Mouse (Mus musculus) mouse embryonic stem cell (cell line): ENCODE measurements around the gene Pla2g1b.

Source experiments
- in situ Hi-C, 2 experiments: fragments of 300-500 bp; cut with MboI; formaldehyde crosslinking; loops; 1 replicate in 1 of 2; 3 replicates in 1 of 2; pipeline ENCODE4 v1.14.3; 2019 to 2020; ENCODE audit warnings: low sequenced_read_pairs in 2 of 2, low pct_unique_long_range_greater_than_20kb in 1 of 2, mixed read lengths in 1 of 2; ENCODE audit not compliant: unreplicated experiment in 1 of 2

Gene Pla2g1b

DNA sequence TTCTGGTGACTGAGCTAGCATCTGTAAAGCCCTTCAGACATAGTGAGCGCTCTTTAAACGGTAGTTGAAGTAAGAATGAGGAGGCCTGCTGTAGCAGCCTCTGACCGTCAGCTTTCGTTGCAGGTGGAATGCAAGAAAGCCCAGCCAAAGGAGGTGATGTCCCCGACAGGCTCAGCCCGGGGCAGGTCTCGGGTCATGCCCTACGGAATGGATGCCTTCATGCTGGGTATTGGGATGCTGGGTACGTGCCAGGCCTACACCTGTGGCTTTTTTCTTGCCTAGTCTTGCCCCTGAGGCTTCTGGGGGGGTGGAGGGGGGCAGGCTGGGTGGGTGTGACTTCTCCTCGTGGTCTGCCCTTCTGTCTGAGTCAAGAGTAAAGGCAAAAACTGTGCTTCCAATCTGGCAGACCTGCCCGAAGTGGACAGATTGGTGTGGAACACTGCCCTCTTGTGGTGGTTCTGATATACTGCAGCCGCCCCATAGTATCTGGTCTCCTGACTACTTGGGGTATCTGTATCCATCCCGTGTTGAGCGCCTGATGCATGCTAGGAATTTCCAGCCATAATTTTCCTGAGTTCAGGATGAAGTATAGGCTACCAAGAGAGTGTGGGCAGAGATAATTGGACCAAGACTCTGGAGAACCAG is 24.7 kb upstream of the Pla2g1b start:
- in situ Hi-C loops = loop anchor here (5.0 kb wide), 1 partner anchor 64 kb away; no protein-coding TSS in a partner anchor

DNA sequence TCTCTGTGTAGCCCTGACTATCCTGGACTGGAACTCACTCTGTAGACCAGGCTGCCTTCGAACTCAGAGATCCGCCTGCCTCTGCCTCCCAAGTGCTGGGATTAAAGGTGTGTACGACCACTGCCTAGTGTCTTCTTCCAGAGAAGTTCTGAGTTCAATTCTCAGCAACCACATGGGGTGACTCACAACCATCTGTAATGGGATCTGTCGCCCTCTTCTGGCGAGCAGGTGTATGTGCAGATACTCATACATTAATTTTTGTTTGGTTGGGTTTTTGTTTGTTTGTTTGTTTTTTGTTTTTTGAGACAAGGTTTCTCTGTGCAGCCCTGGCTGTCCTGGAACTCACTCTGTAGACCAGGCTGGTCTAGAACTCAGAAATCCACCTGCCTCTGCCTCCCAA is 23.4 kb upstream of the Pla2g1b start:
- in situ Hi-C loops = loop anchor here (5.0 kb wide), 1 partner anchor 65 kb away; no protein-coding TSS in a partner anchor

DNA sequence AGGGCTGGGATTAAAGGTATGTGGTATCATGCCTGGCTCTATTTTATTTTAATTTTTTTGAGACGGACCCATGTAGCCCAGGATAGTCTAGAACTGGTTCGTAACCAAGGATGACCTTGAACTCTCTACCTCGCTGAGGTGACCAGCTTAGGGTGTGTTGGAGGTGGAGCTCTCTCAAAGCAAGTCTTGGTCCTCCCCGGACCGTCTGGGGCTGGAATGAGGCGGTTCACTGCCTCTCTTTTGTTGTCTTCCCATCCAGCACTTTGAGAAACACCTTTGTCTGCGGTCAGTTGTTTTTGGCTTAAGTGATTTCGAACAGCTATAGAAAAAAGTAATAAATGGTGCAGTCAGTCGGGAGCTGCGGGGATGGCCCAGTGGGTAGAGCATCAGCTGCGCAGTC is 21.9 kb upstream of the Pla2g1b start:
- in situ Hi-C loops = loop anchor here (5.0 kb wide), 1 partner anchor 67 kb away; no protein-coding TSS in a partner anchor

DNA sequence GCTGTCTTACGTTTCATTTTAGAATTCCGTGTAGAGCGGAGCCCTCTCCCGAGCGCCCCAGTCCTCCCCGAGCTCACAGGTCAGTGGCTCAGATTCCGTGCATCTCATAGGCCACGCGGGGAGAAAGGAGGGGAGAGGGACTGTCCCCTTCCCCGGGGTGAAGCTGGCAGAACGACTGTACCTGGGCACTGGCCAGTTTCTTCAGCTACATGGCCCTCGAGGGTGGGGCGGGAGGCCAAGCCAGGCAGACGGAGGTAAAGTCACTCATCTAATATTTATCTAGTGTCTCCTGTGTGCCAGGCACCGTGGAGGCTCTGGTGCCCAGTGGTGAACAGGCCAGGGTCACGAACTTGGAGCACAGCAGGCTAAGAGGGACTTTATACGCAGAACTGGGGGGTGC is 19.0 kb upstream of the Pla2g1b start:
- in situ Hi-C loops = no loop called here

DNA sequence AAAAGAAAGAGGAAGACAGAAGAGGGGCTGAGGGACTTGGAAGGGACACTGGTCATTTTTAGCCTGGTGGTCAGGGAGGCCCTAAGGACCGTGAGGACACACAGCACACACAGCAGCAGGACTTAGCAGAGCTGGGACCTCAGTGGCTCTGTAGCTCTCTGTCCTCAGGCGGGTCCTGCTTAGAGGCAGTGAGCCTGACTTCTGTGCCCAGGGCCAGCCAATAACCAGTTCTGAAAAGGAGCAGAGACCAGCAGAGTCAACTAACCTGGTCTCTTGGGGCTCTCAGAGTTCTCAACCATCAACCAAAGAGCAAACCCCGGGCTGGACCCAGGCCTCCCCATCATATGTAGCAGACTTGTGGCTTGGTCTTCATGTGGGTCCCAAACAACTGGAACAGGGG is 16.8 kb upstream of the Pla2g1b start:
- in situ Hi-C loops = no loop called here

DNA sequence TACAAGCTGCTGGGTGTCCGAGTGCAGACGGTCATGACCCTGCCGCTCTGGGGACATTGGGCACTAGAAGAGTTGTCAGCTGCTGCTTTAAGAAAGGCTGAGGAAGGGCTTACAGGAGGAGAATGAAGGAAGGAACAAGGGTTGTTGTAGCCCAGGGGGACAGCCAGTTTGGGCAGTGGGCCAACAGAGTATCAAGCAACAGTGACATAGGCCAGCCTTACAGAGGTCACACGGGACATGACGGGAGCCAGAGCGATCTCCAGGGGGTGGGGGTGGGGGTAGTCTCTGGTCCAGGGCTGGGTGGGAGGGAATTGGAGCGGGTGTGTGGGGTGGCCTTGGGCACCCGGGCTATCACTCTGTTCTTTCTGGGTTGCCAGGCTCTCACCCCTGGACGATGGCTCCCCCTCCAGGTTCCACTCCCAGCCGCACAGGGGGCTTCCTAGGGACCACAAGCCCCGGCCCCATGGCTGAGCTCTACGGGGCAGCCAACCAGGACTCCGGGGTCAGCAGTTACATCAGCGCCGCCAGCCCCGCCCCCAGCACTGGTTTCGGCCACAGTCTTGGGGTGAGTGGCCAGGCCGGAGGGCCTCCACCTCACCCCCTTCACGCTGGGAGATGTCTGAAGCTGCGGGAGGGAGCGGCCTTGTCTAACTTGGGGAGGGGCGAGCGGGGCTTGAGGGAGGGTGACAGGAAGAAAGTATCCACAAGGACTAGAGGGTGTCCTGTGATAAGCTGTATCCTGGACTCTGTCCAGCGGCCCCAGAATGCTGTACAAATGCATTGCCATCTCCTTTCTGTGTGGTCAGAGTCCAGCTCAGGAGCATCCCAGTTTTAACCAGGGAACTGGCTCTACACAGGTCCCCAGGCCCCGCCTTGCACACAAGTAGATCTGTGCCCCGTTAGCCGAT is 15.4 kb upstream of the Pla2g1b start:
- in situ Hi-C loops = no loop called here

DNA sequence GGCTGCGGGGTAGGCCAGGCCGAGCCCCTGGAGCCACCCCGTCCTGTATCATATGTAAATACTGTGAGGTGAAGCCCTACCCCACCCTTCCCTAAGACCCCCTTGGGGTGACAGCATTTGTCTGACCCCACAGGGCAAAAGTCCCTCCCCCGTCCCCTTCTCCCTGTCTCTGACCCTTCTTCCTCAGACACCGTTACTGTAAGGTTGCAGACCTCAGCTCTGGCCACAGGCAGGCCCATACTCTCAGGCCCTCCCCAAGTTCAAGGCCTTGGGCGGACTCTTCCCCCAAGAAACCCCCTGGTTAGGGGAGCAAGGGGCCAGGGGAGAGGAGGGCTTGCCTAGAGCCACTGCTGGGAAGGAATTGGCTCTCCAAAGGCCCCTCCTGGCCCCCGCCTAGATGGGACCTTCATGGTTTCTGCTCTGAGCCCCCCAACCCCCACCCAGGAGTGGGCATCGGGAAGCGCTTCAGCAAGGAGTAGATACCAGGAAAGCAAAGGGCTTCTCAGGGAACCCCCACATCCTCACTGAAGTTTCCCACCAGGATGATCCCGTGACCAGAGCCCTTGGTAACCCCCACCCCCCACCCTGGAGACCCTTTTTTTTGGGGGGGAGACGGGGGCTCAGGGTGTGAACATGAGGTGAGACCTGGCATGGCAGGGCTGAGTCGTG is 11.5 kb upstream of the Pla2g1b start:
- in situ Hi-C loops = loop anchor here in 1 of 2 experiments (5.0 kb wide), 1 partner anchor 97 kb away; no protein-coding TSS in a partner anchor

DNA sequence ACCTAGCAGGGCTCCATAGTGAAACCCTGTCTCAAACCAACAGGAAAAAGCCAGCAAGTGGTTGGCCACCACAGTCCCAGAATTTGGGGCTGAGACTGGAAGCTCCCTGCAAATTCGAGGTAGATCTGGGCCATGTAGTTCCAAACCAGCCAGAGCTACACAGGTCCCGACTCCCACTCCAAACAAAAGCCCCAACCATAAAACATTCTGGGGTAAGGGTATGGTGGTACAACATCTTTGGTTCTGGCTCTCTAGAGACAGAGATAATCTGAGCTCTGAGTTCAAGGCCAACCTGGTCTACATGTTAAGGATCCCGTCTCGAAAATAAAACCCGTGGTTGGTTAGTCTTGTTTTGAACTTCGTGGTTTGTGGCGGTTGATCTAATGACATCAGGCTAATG is 10.2 kb upstream of the Pla2g1b start:
- in situ Hi-C loops = loop anchor here in 1 of 2 experiments (5.0 kb wide), 1 partner anchor 99 kb away; no protein-coding TSS in a partner anchor

DNA sequence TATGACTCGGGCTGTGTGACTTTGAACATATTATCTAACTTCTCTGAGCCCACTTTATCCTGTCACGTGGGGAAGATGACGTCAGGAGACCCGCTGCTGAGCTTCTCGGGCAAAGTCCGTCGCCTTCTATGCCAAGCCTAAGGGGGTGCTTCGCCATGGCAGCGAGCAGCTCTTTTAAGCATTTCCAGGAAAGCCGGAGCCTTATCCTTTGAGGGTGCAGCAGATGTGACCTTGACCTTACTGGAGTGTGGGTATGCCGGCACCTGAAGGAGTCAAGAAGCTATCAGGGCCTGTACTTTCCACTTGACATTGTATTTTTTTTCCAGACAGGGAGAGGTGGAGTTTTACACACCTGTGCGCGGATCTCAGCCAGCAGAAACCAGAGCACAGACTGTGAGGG is 7.1 kb upstream of the Pla2g1b start:
- in situ Hi-C loops = loop anchor here in 1 of 2 experiments (5.0 kb wide), 1 partner anchor 102 kb away; no protein-coding TSS in a partner anchor

DNA sequence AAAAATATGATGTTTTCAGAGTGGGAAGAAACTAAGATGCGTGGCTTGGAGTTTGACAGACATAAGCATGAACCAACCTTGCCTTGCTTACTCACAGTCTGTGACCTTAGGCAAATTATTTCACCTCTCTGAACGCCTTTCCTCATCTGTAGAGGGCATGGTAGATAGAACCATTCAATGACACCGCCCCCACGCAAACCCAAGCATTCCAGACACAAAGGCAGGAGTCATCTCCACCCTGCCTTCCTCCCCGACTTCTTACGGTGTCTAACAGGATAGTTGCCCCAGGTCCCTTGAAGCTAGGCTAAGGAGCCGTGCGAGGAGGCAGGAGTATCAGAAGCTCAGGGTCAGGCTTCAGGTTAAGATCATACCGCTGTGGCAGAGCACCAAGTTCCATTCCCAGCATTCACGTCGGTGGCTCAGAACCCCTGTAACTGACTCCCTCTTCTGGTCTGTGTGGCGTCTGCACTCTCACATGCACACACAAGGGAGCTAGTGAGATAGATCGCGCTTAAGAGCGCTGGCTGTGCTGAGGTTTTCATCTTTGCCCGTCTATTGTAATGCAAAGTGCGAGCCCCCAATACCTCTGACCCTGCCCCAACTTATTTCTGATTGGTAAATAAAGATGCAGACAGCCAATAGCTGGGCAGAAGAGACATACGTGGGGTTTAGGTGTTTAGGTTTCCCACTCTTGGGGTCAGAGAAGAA is 1.5 kb upstream of the Pla2g1b start:
- in situ Hi-C loops = loop anchor here in 1 of 2 experiments (5.0 kb wide), 1 partner anchor 117 kb away; the partner anchor contains the start of gene Cox6a1

DNA sequence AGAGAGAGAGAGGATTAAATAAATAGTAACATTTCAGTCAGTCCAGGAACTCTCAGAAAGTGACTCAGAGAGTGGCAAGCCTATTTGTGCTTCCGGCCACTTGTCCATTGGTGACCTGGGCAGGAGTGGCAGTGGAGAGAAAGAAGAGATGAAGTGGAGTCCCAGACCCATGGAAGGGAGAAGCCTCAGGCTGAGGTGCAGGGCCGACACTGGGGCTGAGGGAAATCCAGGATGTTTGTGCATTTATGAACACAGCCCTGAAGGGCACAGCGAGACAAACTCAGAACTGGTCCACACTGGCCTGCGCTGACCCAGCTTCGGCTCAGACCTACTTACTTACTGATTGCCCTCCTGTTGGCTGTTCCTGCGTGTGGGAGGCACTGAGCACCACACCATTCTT is 3.7 kb downstream of the Pla2g1b start:
- in situ Hi-C loops = loop anchor here in 1 of 2 experiments (10.0 kb wide), 1 partner anchor 185 kb away; no protein-coding TSS in a partner anchor

DNA sequence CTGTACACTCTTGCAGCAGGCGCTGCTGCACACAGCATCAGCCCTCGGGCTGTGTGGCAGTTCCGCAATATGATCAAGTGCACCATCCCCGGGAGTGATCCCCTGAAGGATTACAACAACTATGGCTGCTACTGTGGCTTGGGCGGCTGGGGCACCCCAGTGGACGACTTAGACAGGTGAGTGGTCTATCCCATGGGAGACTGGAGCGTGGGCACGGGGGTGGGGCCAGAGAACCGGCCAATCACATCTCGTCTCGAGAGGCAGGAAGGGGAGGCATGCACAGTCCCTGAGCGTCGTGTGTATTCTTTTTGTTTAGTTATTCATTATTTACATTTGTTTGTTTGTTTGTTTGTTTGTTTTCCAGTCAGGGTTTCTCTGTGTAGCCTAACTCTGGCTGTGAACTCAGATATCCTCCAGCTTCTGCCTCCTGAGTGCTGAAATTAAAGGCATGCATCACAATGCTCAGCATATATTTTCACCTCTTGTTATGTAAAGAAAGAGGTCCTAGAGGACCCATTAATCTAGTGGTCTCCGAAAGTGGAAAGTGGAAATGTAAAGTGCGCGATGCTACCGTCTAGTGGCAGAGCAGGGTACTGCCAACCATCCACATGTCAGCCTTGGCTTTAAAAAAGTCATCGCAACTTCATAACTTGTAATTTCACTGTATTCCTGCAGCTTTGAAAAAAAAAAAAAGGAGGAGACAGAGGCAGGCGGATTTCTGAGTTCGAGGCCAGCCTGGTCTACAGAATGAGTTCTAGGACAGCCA is 4.9 kb downstream of the Pla2g1b start:
- in situ Hi-C loops = loop anchor here in 1 of 2 experiments (10.0 kb wide), 1 partner anchor 186 kb away; no protein-coding TSS in a partner anchor

DNA sequence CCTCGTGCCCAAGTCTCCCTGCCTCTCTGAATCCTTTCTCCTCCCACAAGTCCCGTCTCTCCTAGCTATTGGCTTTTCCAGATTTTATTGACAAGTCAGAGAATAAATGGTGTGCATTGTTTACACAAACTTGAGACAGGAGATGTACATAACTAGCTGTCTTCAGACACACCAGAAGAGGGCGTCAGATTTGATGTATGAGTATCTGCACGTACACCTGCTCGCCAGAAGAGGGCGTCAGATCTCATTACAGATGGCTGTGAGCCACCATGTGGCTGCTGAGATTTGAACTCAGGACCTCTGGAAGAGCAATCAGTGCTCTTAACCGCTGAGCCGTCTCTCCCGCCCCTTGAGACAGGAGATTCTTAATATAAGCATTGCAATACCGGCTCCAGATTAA is 7.1 kb downstream of the Pla2g1b start:
- in situ Hi-C loops = loop anchor here in 1 of 2 experiments (10.0 kb wide), 1 partner anchor 188 kb away; no protein-coding TSS in a partner anchor

DNA sequence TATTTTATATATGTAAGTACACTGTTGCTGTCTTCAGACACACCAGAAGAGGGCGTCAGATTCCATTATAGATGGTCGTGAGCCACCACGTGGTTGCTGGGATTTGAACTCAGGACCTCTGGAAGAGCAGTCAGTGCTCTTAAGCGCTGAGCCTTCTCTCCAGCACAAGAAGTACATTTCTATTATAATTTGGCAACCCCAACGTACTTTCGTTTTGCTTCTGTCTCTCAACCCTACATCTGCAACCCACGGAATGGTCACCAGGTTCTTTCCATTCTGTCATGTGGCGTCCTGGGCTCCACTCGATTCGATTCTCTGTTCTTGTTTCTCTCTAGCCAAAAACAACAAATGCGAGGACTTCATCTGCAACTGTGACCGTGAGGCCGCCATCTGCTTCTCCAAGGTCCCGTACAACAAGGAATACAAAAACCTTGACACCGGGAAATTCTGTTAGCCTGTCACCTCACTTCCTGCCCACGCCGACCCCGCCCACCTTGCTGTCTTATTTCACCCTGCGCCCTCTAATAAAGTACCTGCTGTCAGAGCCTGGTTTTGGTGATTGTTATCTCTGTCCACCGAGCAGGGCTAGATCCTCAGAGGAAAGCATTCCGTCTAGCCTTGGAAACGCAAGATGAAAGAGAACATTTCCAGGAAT is 8.2 kb downstream of the Pla2g1b start:
- in situ Hi-C loops = loop anchor here in 1 of 2 experiments (10.0 kb wide), 1 partner anchor 190 kb away; no protein-coding TSS in a partner anchor

DNA sequence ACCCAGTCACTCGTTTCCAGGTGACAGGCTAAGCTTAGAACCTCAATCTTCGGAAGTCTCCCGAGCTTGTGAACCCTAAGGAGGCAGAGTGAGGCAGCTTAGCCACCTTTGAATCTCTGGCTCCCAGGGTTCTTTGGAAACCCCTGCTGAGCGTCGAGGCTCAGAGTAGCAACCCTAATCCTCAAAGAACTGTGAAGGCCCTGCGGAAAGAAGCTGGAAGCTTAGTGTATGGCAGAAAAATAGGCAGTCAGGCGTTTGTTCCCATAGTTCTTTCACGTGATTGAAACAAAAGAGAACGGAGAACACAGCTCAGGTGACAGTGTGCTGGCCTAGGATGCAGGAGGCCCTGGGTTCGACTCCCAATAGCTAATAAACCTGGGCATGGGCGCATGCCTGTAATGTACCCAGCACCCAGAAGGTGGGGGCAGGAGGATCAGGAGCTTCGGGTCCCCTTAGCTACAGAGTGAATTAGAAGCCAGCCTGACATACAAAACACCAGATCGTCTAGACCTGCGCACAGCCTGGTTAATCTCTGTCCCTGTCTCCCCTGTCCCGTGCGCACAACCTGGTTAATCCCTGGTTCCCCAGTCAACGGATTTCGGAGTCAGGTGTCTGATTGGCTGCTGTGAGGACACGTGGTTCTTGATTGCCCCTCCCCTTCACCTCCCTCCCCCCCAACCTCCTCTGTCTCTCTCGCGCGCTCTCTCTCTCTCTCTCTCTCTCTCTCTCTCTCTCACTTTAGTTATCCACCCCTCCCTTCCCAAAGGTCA is 9.5 kb downstream of the Pla2g1b start:
- in situ Hi-C loops = loop anchor here in 1 of 2 experiments (10.0 kb wide), 1 partner anchor 191 kb away; no protein-coding TSS in a partner anchor
